Mouse (Mus musculus) G1E (cell line): ENCODE results near the gene Ccpg1.

Experiments used
- CTCF ChIP-seq: IDR thresholded peaks from 2 replicates; pipeline ENCODE4 v1.5.1; 2012; ENCODE audit warnings: low read depth, low read length, inconsistent platforms, mixed read lengths
- GATA1 ChIP-seq: IDR thresholded peaks from 2 replicates; pipeline ENCODE4 v1.6.1; 2012; ENCODE audit warnings: borderline replicate concordance, low read length, inconsistent platforms, mixed read lengths
- POLR2AphosphoS5 ChIP-seq: IDR thresholded peaks from 2 replicates; pipeline ENCODE4 v1.6.1; 2012; ENCODE audit warnings: low read depth, low read length, inconsistent platforms; ENCODE audit not compliant: insufficient replicate concordance
- TAL1 ChIP-seq: conservative IDR thresholded peaks from 2 replicates; pipeline ENCODE4 v1.6.1; 2012; ENCODE audit warnings: low read depth, low read length, inconsistent platforms, mixed read lengths

- TF ChIP-seq CTCF (no peak), GATA1 (no peak), POLR2AphosphoS5 (no peak), TAL1 (no peak)
These were observed 65.4 kb downstream of the Ccpg1 start for GRCm38 (mm10) chr9:73050606-73051005.
